Mouse (Mus musculus) midbrain, embryonic 15.5 days (tissue): Measurements from ENCODE around the gene Wfdc10. TPM values are rescaled to one million over a fixed set of nuclear protein-coding genes. Genes with fewer than 3 reads are reported as not detected.
"Not testable (repeated sequence)": the region's sequence is repeated elsewhere in the genome, so short reads cannot be mapped to it uniquely, and the experiment has no call there.

ENCODE experiments used
- ATAC-seq: fragments of 200-750 bp; cut with Nextera tagmentation; replicated peaks from 2 replicates; pipeline ENCODE4 v1.8.0; 2017; ENCODE audit warnings: moderate TSS enrichment
- H3K27ac ChIP-seq: fragments of 300-500 bp; sonication (generic); 2 replicates; pipeline ENCODE4 v1.5.1; 2015; ENCODE audit warnings: mild to moderate bottlenecking, inconsistent platforms
- H3K27me3 ChIP-seq: fragments of 300-500 bp; sonication (generic); replicated peaks from 2 replicates; pipeline ENCODE4 v1.6.1; 2015; ENCODE audit warnings: inconsistent platforms
- H3K36me3 ChIP-seq: fragments of 300-500 bp; sonication (generic); replicated peaks from 2 replicates; pipeline ENCODE4 v1.6.1; 2015; ENCODE audit warnings: inconsistent platforms
- H3K4me1 ChIP-seq: fragments of 300-500 bp; sonication (generic); 2 replicates; pipeline ENCODE4 v1.6.1; 2015; ENCODE audit warnings: inconsistent platforms
- H3K4me2 ChIP-seq: fragments of 300-500 bp; sonication (generic); 2 replicates; pipeline ENCODE4 v1.6.1; 2015; ENCODE audit warnings: inconsistent platforms, mild to moderate bottlenecking, moderate library complexity
- H3K4me3 ChIP-seq: fragments of 300-500 bp; sonication (generic); 2 replicates; pipeline ENCODE4 v1.5.1; 2015; ENCODE audit warnings: mild to moderate bottlenecking, inconsistent platforms
- H3K9ac ChIP-seq: fragments of 300-500 bp; sonication (generic); 2 replicates; pipeline ENCODE4 v1.6.1; 2015; ENCODE audit warnings: mild to moderate bottlenecking, inconsistent platforms
- H3K9me3 ChIP-seq: fragments of 300-500 bp; sonication (generic); 2 replicates; pipeline ENCODE4 v1.6.1; 2016; ENCODE audit warnings: inconsistent platforms
- WGBS: fragments of 180-500 bp; shearing (Covaris S2); methylation state at CpG from one replicate; pipeline ENCODE4 v1.1.7; 2015; ENCODE audit warnings: mixed read lengths; 5-methylcytosine and 5-hydroxymethylcytosine counted together
- polyA plus RNA-seq: library from polyadenylated mRNA; unstranded; fragments of >200 nt; fragmentation: Nextera tagmentation; extraction: Ambion mirVana; gene quantifications from 2 replicates; pipeline ENCODE4 v1.2.1, GENCODE M21; 2015

Wfdc10 gene
- polyA plus RNA-seq, result not detected in 2 replicates

- Histone ChIP-seq H3K4me1 (no peaks in the 10 kb centered on the region), H3K27ac (no peak within 1 kb of the TSS), H3K4me2 (no peak within 1 kb of the TSS), H3K9ac (no peak within 1 kb of the TSS), H3K36me3 (no peaks in the 10 kb centered on the region), H3K4me3 (no peak within 1 kb of the TSS), H3K27me3 (no peaks in the 10 kb centered on the region), H3K9me3 (no peaks in the 10 kb centered on the region)
- 13% methylated on average over 11 of the region's 11 CpGs for WGBS
- ATAC-seq, result no peak
These were observed at the start of gene Wfdc10 for GRCm38 (mm10) chr2:164655858-164656257. Gene Wfdc10 (plus strand): TSS chr2:164656046.

GRCm38 (mm10) chr2:164608781-164609180 lies 47.1 kb upstream of the Wfdc10 start:
- WGBS, result 82% methylated on average over 6 of the region's 6 CpGs
- no peaks in the 10 kb centered on the region for H3K27me3 ChIP-seq
- ATAC-seq, result no peak
- H3K4me1 ChIP-seq, result no peaks in the 10 kb centered on the region
- no peak overlapping the region for H3K4me3 ChIP-seq
- no peaks in the 10 kb centered on the region for H3K9me3 ChIP-seq
- no peak overlapping the region for H3K4me2 ChIP-seq
- no peaks in the 10 kb centered on the region for H3K36me3 ChIP-seq
- H3K9ac ChIP-seq, result no peak overlapping the region
- no peak overlapping the region for H3K27ac ChIP-seq

GRCm38 (mm10) chr2:164613471-164613870 lies 42.4 kb upstream of the Wfdc10 start, which contains the start of the genes Wfdc6b and Wfdc8:
Gene Wfdc6b (plus strand): TSS chr2:164613522.
Gene Wfdc8 (minus strand): TSS chr2:164613626.
- H3K4me1 ChIP-seq, H3K27me3 ChIP-seq, ATAC-seq, H3K9ac ChIP-seq, H3K9me3 ChIP-seq, H3K4me3 ChIP-seq, H3K27ac ChIP-seq, H3K36me3 ChIP-seq, H3K4me2 ChIP-seq: not testable (repeated sequence)
- 55% methylated on average over 8 of the region's 8 CpGs for WGBS

- no peaks in the 10 kb centered on the region for H3K9me3 ChIP-seq
- ATAC-seq, result no peak
- H3K9ac ChIP-seq, result no peak overlapping the region
- H3K27ac ChIP-seq, result no peak overlapping the region
- WGBS, result 90% methylated on average over 3 of the region's 3 CpGs
- no peaks in the 10 kb centered on the region for H3K36me3 ChIP-seq
- H3K4me1 ChIP-seq, result no peaks in the 10 kb centered on the region
- H3K4me2 ChIP-seq, result no peak overlapping the region
- no peak overlapping the region for H3K4me3 ChIP-seq
- H3K27me3 ChIP-seq, result no peaks in the 10 kb centered on the region
These were observed 40.5 kb upstream of the Wfdc10 start for GRCm38 (mm10) chr2:164615386-164615785.

- no peaks in the 10 kb centered on the region for H3K9me3 ChIP-seq
- WGBS, result 83% methylated on average over 5 of the region's 5 CpGs
These were observed 36.8 kb upstream of the Wfdc10 start for GRCm38 (mm10) chr2:164619050-164619449.

GRCm38 (mm10) chr2:164621775-164622174 lies 34.1 kb upstream of the Wfdc10 start:
- ATAC-seq, result no peak
- 85% methylated on average over 4 of the region's 4 CpGs for WGBS
- no peak overlapping the region for H3K4me3 ChIP-seq
- H3K27me3 ChIP-seq, result no peaks in the 10 kb centered on the region
- H3K9ac ChIP-seq, result no peak overlapping the region
- H3K27ac ChIP-seq, result no peak overlapping the region
- H3K9me3 ChIP-seq, result no peaks in the 10 kb centered on the region
- H3K36me3 ChIP-seq, result no peaks in the 10 kb centered on the region
- H3K4me2 ChIP-seq, result no peak overlapping the region
- no peaks in the 10 kb centered on the region for H3K4me1 ChIP-seq

More at GRCm38 (mm10) chr2:164619050-164619449, 36.8 kb upstream of the Wfdc10 start:
- Histone ChIP-seq H3K27me3 (no peaks in the 10 kb centered on the region), H3K27ac (no peak overlapping the region), H3K4me2 (no peak overlapping the region), H3K36me3 (no peaks in the 10 kb centered on the region), H3K4me3 (no peak overlapping the region), H3K4me1 (no peaks in the 10 kb centered on the region), H3K9ac (no peak overlapping the region)
- no peak for ATAC-seq

- Histone ChIP-seq H3K9me3 (no peaks in the 10 kb centered on the region), H3K27me3 (no peaks in the 10 kb centered on the region), H3K4me1 (no peaks in the 10 kb centered on the region), H3K27ac (no peak overlapping the region), H3K36me3 (no peaks in the 10 kb centered on the region), H3K9ac (no peak overlapping the region), H3K4me3 (no peak overlapping the region), H3K4me2 (no peak overlapping the region)
- ATAC-seq, result no peak
- WGBS, result 78% methylated on average over 9 of the region's 9 CpGs
These were observed 20.6 kb upstream of the Wfdc10 start for GRCm38 (mm10) chr2:164635266-164635665.

GRCm38 (mm10) chr2:164638696-164639095 lies 17.1 kb upstream of the Wfdc10 start, which contains the start of gene Wfdc16:
Gene Wfdc16 (minus strand): TSS chr2:164638796.
- 85% methylated on average over 3 of the region's 3 CpGs for WGBS
- Histone ChIP-seq H3K36me3 (no peaks in the 10 kb centered on the region), H3K27me3 (no peaks in the 10 kb centered on the region), H3K4me3 (no peak within 1 kb of the TSS), H3K4me1 (no peaks in the 10 kb centered on the region), H3K9ac (no peak within 1 kb of the TSS), H3K27ac (no peak within 1 kb of the TSS), H3K4me2 (no peak within 1 kb of the TSS), H3K9me3 (no peaks in the 10 kb centered on the region)
- no peak for ATAC-seq

- no peak for ATAC-seq
- Histone ChIP-seq H3K27me3 (no peaks in the 10 kb centered on the region), H3K4me2 (no peak overlapping the region), H3K27ac (no peak overlapping the region), H3K9me3 (no peaks in the 10 kb centered on the region), H3K9ac (no peak overlapping the region), H3K4me3 (no peak overlapping the region), H3K4me1 (no peaks in the 10 kb centered on the region), H3K36me3 (no peaks in the 10 kb centered on the region)
- WGBS, result 66% methylated on average over 7 of the region's 7 CpGs
These were observed 14.7 kb upstream of the Wfdc10 start for GRCm38 (mm10) chr2:164641129-164641528.

- ATAC-seq, result no peak
- Histone ChIP-seq H3K27ac (no peak overlapping the region), H3K4me2 (no peak overlapping the region), H3K4me3 (no peak overlapping the region), H3K4me1 (no peaks in the 10 kb centered on the region), H3K27me3 (no peaks in the 10 kb centered on the region), H3K9ac (no peak overlapping the region), H3K9me3 (no peaks in the 10 kb centered on the region), H3K36me3 (no peaks in the 10 kb centered on the region)
- WGBS, result 70% methylated on average over 13 of the region's 13 CpGs
These were observed 13.8 kb upstream of the Wfdc10 start for GRCm38 (mm10) chr2:164641881-164642673.

- H3K4me1 ChIP-seq, result no peaks in the 10 kb centered on the region
- no peak within 1 kb of the TSS for H3K4me3 ChIP-seq
- 85% methylated on average over 9 of the region's 9 CpGs for WGBS
- ATAC-seq, result no peak
- H3K9me3 ChIP-seq, result no peaks in the 10 kb centered on the region
- no peaks in the 10 kb centered on the region for H3K27me3 ChIP-seq
- no peaks in the 10 kb centered on the region for H3K36me3 ChIP-seq
- no peak within 1 kb of the TSS for H3K4me2 ChIP-seq
- no peak within 1 kb of the TSS for H3K9ac ChIP-seq
- H3K27ac ChIP-seq, result no peak within 1 kb of the TSS
These were observed 637 bp downstream of the Wfdc10 start, which contains the start of gene Wfdc9 for GRCm38 (mm10) chr2:164656483-164656882. Gene Wfdc9 (minus strand): TSS chr2:164656583.

- Histone ChIP-seq H3K27me3 (no peaks in the 10 kb centered on the region), H3K4me1 (no peaks in the 10 kb centered on the region), H3K9me3 (no peaks in the 10 kb centered on the region), H3K36me3 (no peaks in the 10 kb centered on the region), H3K27ac (no peak overlapping the region), H3K4me3 (no peak overlapping the region), H3K9ac (no peak overlapping the region), H3K4me2 (no peak overlapping the region)
- ATAC-seq, result no peak
- 83% methylated on average over 7 of the region's 7 CpGs for WGBS
These were observed 9.0 kb downstream of the Wfdc10 start for GRCm38 (mm10) chr2:164664851-164665250.

GRCm38 (mm10) chr2:164670261-164670660 lies 14.4 kb downstream of the Wfdc10 start:
- Histone ChIP-seq H3K9me3 (no peaks in the 10 kb centered on the region), H3K4me2 (no peak overlapping the region), H3K27me3 (no peaks in the 10 kb centered on the region), H3K4me3 (no peak overlapping the region), H3K4me1 (no peaks in the 10 kb centered on the region), H3K27ac (no peak overlapping the region), H3K36me3 (no peaks in the 10 kb centered on the region), H3K9ac (no peak overlapping the region)
- no peak for ATAC-seq
- 83% methylated on average over 5 of the region's 5 CpGs for WGBS
